Mouse (Mus musculus) CD4-positive naive resting alpha-beta T cell, adult 76 days (primary cell): ENCODE measurements around the gene Cyth1. TPM values are rescaled to one million over a fixed set of nuclear protein-coding genes. Genes with fewer than 3 reads are reported as not detected.

Experiments
- total RNA-seq: library from RNA; stranded (reverse); gene quantifications from one replicate; pipeline ENCODE4 v1.2.4, GENCODE M21; 2023

Cyth1 gene
- total RNA-seq, result 216 TPM

DNA sequence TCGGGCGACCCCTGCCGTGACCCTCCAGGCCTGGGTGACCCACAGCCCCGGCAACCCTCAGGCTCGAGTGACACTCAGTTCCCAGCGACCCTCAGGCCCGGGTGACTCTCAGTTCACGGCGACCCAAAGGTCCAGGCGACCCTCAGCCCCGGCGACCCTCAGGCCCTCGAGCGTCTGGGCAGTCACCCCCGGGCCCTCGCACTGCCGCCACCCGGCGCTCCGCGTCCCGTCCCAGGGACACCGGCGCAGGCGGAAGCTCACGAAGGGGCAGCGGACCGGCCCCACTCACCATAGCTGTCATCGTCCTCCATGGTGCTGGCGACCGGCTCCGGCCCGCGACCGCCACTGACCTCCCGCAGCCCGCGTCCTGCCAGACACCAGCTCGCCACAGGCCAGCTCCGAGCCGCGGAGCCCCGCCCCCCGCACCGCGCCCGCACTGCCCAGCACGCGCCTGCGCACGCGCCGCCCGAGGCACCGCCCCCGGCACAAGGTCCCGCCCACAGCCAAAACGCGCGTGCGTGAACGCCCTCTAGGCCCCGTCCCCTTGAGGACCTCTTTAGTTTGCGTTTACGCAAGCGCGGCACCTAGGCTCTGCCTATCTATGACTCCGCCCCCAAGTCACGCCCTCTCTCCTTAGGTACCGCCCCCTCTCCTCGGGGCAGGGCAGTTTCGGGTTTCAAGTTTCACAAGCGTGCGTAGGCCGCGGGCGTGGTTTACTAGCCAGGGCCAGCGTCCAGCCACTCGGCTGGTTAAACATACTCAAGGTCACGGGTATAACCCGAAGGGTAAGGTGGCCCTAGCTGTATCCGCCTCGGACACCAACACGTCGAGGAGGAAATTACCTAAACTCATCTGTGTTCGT is at the start of gene Cyth1:
Gene Cyth1 (minus strand): TSS at position 443 of the 862 bp plus-strand sequence.

DNA sequence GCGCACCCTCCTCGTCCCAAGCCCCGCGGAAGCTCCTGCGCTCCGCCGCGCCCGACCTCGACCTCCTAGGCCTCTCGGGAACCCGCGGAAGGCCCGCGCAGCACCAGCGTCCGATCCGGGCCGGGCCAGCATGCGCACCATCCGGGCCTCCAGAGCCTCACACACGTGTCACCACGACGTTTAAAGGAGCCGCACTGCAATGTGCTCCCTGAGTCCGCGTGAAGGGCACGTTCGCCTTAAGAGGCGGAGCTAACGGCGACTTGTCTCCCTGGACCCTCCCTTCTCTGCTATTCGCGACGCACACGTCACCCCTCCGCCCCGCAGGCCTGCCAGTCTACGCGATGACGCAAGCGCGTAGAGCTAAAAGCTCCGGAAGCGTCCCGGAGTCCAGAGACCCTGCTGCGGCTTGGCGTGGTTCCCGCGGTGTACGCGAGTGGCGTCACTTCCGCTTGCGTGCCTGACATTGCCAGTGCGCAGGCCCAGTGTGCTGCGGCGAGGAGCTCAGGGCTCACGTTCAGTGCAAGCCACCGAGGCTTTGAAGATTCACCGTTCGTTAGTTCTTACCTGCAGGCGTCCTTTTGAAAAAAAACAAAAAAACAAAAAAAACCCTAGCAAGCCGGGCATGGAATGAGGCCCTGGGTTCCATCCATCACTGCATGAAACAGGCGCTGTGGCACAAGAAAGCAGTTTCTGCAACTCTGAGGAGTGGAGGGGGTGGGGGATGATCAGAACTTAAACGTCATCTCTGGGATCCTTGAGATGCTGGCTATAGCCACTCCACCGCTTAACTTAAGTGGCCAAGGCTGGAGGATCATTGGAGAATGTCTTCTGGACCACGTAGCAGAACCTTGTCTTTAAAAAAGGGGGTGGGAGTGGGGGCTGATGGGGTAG is 41.9 kb upstream of the Cyth1 start, which contains the start of gene Usp36:
Gene Usp36 (minus strand): TSS at position 246 of the 891 bp plus-strand sequence.

GRCm38 (mm10) chr11:118130534-118130933 is 117.9 kb downstream of the Cyth1 start, which contains the start of gene Dnah17:
Dnah17 (minus strand) TSS chr11:118130634.

Other genes starting within 250 kb of the Cyth1 start
- 5.5 TPM for gene Dnah17, start 118.0 kb downstream of the Cyth1 start, total RNA-seq
- gene Usp36, start 41.7 kb upstream of the Cyth1 start, total RNA-seq, result 90.1 TPM
- 5.8 TPM for gene Cep295nl, start 93.9 kb upstream of the Cyth1 start, total RNA-seq
- 53.2 TPM for gene Timp2, start 107.1 kb upstream of the Cyth1 start, total RNA-seq
- gene Lgals3bp, start 153.5 kb upstream of the Cyth1 start, total RNA-seq, result 45.9 TPM
- 45.0 TPM for gene Cant1, start 170.5 kb upstream of the Cyth1 start, total RNA-seq
- gene C1qtnf1, start 179.6 kb upstream of the Cyth1 start, total RNA-seq, result not detected
- 10.1 TPM for gene Engase, start 228.2 kb upstream of the Cyth1 start, total RNA-seq